Mouse (Mus musculus) kidney, adult 2 months (tissue): ENCODE measurements around the gene Gipc3.

Experiments used
- CTCF ChIP-seq: fragments of 200-500 bp; conservative IDR thresholded peaks from 2 replicates; pipeline ENCODE4 v1.5.1; 2011; ENCODE audit warnings: low read depth, mild to moderate bottlenecking, control low read depth, low read length, moderate library complexity, mixed read lengths; ENCODE audit not compliant: insufficient read depth, insufficient read length
- POLR2A ChIP-seq: fragments of 200-500 bp; IDR thresholded peaks from one replicate; pipeline ENCODE4 v1.6.1; 2011; ENCODE audit warnings: low read depth, low read length, control low read depth

- no peak for TF ChIP-seq POLR2A
- no peak for TF ChIP-seq CTCF
Measured at GRCm38 (mm10) chr10:81388505-81389055, 45.5 kb upstream of the Gipc3 start, which contains the start of gene Gm48552.
